Mouse (Mus musculus) embryonic stem cell, embryonic (primary cell): ENCODE measurements around the gene Adh6b.
"Not testable (repeated sequence)": the region's sequence is repeated elsewhere in the genome, so short reads cannot be mapped to it uniquely, and the experiment has no call there.

Experiments used
- CTCF ChIA-PET, 4 experiments: fragments of 300-600 bp in 2 of 4; fragments of 350-600 bp in 2 of 4; sonication (Branson Sonifier 250); formaldehyde crosslinking; loops; one replicate each; lab custom pipeline; 2022; ENCODE audit warnings: inconsistent platforms in 2 of 4; lab: Charles Lee
- POLR2A ChIA-PET, 4 experiments: fragments of 300-600 bp in 2 of 4; fragments of 350-600 bp in 2 of 4; sonication (Branson Sonifier 250); formaldehyde crosslinking; loops; one replicate each; lab custom pipeline; 2022; ENCODE audit warnings: antibody characterized with exemption in 4 of 4, inconsistent platforms in 1 of 4; lab: Charles Lee

Adh6b gene

GRCm38 (mm10) chr3:138347041-138347440, 5.5 kb downstream of the Adh6b start:
- POLR2A ChIA-PET, result interaction anchor here in 1 of 4 experiments (0.7 kb wide), 1 partner anchor 8 kb away, joined by 3 read pairs; no protein-coding TSS in a partner anchor
- CTCF ChIA-PET, result no interaction called here

GRCm38 (mm10) chr3:138352012-138352809, 10.6 kb downstream of the Adh6b start:
- CTCF ChIA-PET, result interaction anchor here in 1 of 4 experiments (0.6 kb wide), 1 partner anchor 112 kb away, joined by 7 read pairs; no protein-coding TSS in a partner anchor
- POLR2A ChIA-PET, result no interaction called here

GRCm38 (mm10) chr3:138358856-138359255, 17.3 kb downstream of the Adh6b start:
- POLR2A ChIA-PET, result no interaction called here

GRCm38 (mm10) chr3:138360721-138361120, 19.1 kb downstream of the Adh6b start:
- ChIA-PET POLR2A (no interaction called here), CTCF (no interaction called here)

More at GRCm38 (mm10) chr3:138358856-138359255, 17.3 kb downstream of the Adh6b start:
- CTCF ChIA-PET, result no interaction called here

GRCm38 (mm10) chr3:138362920-138363319, 21.3 kb downstream of the Adh6b start:
- POLR2A ChIA-PET, result no interaction called here

GRCm38 (mm10) chr3:138366181-138366580, 24.6 kb downstream of the Adh6b start:
- CTCF ChIA-PET, result no interaction called here
- POLR2A ChIA-PET, result interaction anchor here in 1 of 4 experiments (0.8 kb wide), 1 partner anchor 128 kb away, joined by 4 read pairs; no protein-coding TSS in a partner anchor

More at GRCm38 (mm10) chr3:138362920-138363319, 21.3 kb downstream of the Adh6b start:
- CTCF ChIA-PET, result no interaction called here

GRCm38 (mm10) chr3:138369546-138369945, 28.0 kb downstream of the Adh6b start:
- CTCF ChIA-PET, result no interaction called here
- POLR2A ChIA-PET, result no interaction called here

- CTCF ChIA-PET, result interaction anchor here in 1 of 4 experiments (0.6 kb wide), 1 partner anchor 11 kb away, joined by 8 read pairs; no protein-coding TSS in a partner anchor
- POLR2A ChIA-PET, result not testable (repeated sequence)
Measured at GRCm38 (mm10) chr3:138370289-138370688, 28.7 kb downstream of the Adh6b start.

- ChIA-PET POLR2A (no interaction called here), CTCF (no interaction called here)
Measured at GRCm38 (mm10) chr3:138373920-138374319, 32.3 kb downstream of the Adh6b start.

- CTCF ChIA-PET, result no interaction called here
- POLR2A ChIA-PET, result no interaction called here
Measured at GRCm38 (mm10) chr3:138375148-138375547, 33.6 kb downstream of the Adh6b start.

DNA sequence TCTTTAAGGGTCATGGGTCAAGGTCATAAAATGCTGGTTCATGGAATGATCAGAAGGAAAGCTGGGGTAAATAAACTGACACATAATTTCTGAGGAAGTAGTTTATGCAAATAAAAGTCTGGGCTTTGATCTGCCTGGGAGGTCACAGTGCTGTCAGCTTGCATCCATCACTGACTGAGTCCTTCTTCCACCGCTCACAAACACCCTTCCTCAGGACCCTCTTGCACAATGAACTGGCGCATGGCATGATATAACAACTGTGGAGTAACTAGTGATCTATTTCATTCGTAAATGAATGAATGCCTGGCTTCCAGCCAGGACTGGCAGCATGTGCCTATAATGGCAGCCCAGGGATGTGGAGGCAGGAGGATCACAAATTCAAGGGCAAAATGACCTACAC, 39.6 kb downstream of the Adh6b start:
- CTCF ChIA-PET, result interaction anchor here in 1 of 4 experiments (0.6 to 0.7 kb wide), 2 partner anchors 11 to 39 kb away, joined by 3 to 8 read pairs; no protein-coding TSS in a partner anchor
- POLR2A ChIA-PET, result interaction anchor here in 1 of 4 experiments (0.6 to 1.2 kb wide), 2 partner anchors 20 to 1173 kb away, joined by 3 to 5 read pairs; no protein-coding TSS in a partner anchor

DNA sequence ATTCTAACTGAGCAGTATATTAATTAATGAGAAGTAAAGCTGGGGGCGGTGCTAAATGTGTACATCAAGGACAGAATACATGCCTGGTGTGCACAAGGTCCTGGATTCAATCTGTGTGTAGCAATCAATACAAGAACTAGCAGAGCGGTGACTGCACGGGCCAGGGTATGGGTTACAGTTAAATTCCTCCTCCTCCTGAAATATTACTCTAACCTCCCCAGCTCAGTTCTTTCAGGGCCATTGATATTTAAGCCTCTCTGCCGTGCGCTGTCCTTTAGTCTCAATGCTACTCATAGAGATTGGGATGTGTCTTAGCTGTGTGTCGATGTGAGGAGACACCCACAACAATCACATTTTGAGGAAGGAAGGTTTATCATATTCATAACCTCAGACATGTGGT, 45.6 kb downstream of the Adh6b start:
- CTCF ChIA-PET, result no interaction called here
- POLR2A ChIA-PET, result interaction anchor here in 1 of 4 experiments (0.8 kb wide), 1 partner anchor 248 kb away, joined by 3 read pairs; no protein-coding TSS in a partner anchor

- ChIA-PET POLR2A (interaction anchor here in 2 of 4 experiments (0.7 kb wide), 3 partner anchors 36 to 93 kb away, joined by 3 to 7 read pairs (median 4); no protein-coding TSS in a partner anchor), CTCF (interaction anchor here in 3 of 4 experiments (0.5 to 2.6 kb wide), 6 partner anchors 16 to 406 kb away, joined by 3 to 9 read pairs (median 4); no protein-coding TSS in a partner anchor)
Measured at GRCm38 (mm10) chr3:138404872-138405271, 63.3 kb downstream of the Adh6b start.

GRCm38 (mm10) chr3:138405341-138405740, 63.8 kb downstream of the Adh6b start:
- POLR2A ChIA-PET, result interaction anchor here in 1 of 4 experiments (0.7 kb wide), 1 partner anchor 35 kb away, joined by 3 read pairs; no protein-coding TSS in a partner anchor
- CTCF ChIA-PET, result interaction anchor here in 3 of 4 experiments (0.5 to 2.6 kb wide), 7 partner anchors 16 to 501 kb away, joined by 3 to 9 read pairs (median 3); no protein-coding TSS in a partner anchor

- ChIA-PET CTCF (interaction anchor here in 2 of 4 experiments (0.6 to 2.6 kb wide), 2 partner anchors 208 to 501 kb away, joined by 3 to 9 read pairs; no protein-coding TSS in a partner anchor), POLR2A (interaction anchor here in 1 of 4 experiments (0.6 kb wide), 1 partner anchor 625 kb away, joined by 3 read pairs; no protein-coding TSS in a partner anchor)
Measured at GRCm38 (mm10) chr3:138405840-138406239, 64.3 kb downstream of the Adh6b start.

DNA sequence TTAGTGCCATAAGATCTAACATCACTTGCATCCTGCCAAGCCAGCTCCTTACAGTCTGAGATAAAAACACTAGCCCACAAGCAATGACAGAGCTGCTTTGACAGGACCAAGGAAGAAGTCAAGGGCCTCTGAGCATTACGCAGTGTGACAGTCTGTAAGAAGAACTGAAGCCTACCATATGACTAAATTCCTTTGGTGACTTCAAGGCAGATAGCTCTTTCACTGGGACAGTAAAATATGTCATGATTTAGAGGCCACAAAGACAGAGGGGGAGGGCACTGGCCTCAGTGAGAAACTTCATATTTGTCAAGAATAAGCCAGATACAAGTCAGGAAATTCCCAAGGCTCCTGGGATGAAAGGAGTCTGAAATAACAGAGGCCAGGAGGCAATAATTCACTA, 66.3 kb downstream of the Adh6b start:
- ChIA-PET CTCF (interaction anchor here in 1 of 4 experiments (1.5 kb wide), 1 partner anchor 210 kb away, joined by 3 read pairs; no protein-coding TSS in a partner anchor), POLR2A (no interaction called here)
